Mouse (Mus musculus): ENCODE data around the gene Ist1. TPM values are rescaled to one million over a fixed set of nuclear protein-coding genes. Genes with fewer than 3 reads are reported as not detected.

Gene Ist1
- polyA plus RNA-seq, 1 experiment = 30.3 TPM

- 90% methylated on average over 5 of the region's 5 CpGs for WGBS
- H3K36me3 ChIP-seq (ENCODE audit: control insufficient read depth, insufficient read depth, low read length) = peaks cover 52% of the 10 kb centered on the region
- H3K4me3 ChIP-seq (ENCODE audit: low read depth, low read length) = no peak overlapping the region
- H3K27ac ChIP-seq (ENCODE audit: insufficient read depth, low read depth, low read length) = no peak overlapping the region
- H3K4me1 ChIP-seq (ENCODE audit: control insufficient read depth, insufficient read depth, insufficient read length, low read length) = no peaks in the 10 kb centered on the region
- TF ChIP-seq CTCF (IDR thresholded peaks at IDR 0.05; ENCODE audit: extremely low read depth, insufficient read length, insufficient replicate concordance, low read depth, low read length) (no peak), POLR2A (IDR thresholded peaks at IDR 0.05; ENCODE audit: low read depth, low read length) (no peak)
- no peaks in the 10 kb centered on the region for H3K27me3 ChIP-seq (ENCODE audit: control insufficient read depth, insufficient read depth, low read length)
These were observed 10.9 kb downstream of the Ist1 start for GRCm38 (mm10) chr8:109682120-109682519.

- H3K4me3 ChIP-seq (ENCODE audit: low read depth, low read length) = no peak overlapping the region
- no peaks in the 10 kb centered on the region for H3K4me1 ChIP-seq (ENCODE audit: control insufficient read depth, insufficient read depth, insufficient read length, low read length)
- no peaks in the 10 kb centered on the region for H3K27me3 ChIP-seq (ENCODE audit: control insufficient read depth, insufficient read depth, low read length)
- TF ChIP-seq POLR2A (IDR thresholded peaks at IDR 0.05; ENCODE audit: low read depth, low read length) = no peak
- TF ChIP-seq CTCF (IDR thresholded peaks at IDR 0.05; ENCODE audit: extremely low read depth, insufficient read length, insufficient replicate concordance, low read depth, low read length) = no peak
- 68% methylated on average over 3 of the region's 3 CpGs for WGBS
- H3K27ac ChIP-seq (ENCODE audit: insufficient read depth, low read depth, low read length) = no peak overlapping the region
- H3K36me3 ChIP-seq (ENCODE audit: control insufficient read depth, insufficient read depth, low read length) = peaks cover 57% of the 10 kb centered on the region
These were observed 11.5 kb downstream of the Ist1 start for GRCm38 (mm10) chr8:109681535-109681934.

GRCm38 (mm10) chr8:109675896-109676643, 17.0 kb downstream of the Ist1 start:
- peaks cover 86% of the 10 kb centered on the region for H3K36me3 ChIP-seq (ENCODE audit: control insufficient read depth, insufficient read depth, low read length)
- no peak overlapping the region for H3K27ac ChIP-seq (ENCODE audit: insufficient read depth, low read depth, low read length)
- no peaks in the 10 kb centered on the region for H3K27me3 ChIP-seq (ENCODE audit: control insufficient read depth, insufficient read depth, low read length)
- WGBS = 93% methylated on average over 9 of the region's 9 CpGs
- H3K4me1 ChIP-seq (ENCODE audit: control insufficient read depth, insufficient read depth, insufficient read length, low read length) = no peaks in the 10 kb centered on the region
- TF ChIP-seq CTCF (IDR thresholded peaks at IDR 0.05; ENCODE audit: extremely low read depth, insufficient read length, insufficient replicate concordance, low read depth, low read length) (no peak), POLR2A (IDR thresholded peaks at IDR 0.05; ENCODE audit: low read depth, low read length) (no peak)
- no peak overlapping the region for H3K4me3 ChIP-seq (ENCODE audit: low read depth, low read length)

GRCm38 (mm10) chr8:109673596-109673995, 19.5 kb downstream of the Ist1 start:
- Histone ChIP-seq H3K27me3 (ENCODE audit: control insufficient read depth, insufficient read depth, low read length) (no peaks in the 10 kb centered on the region), H3K4me1 (ENCODE audit: control insufficient read depth, insufficient read depth, insufficient read length, low read length) (no peaks in the 10 kb centered on the region), H3K27ac (ENCODE audit: insufficient read depth, low read depth, low read length) (no peak overlapping the region), H3K4me3 (ENCODE audit: low read depth, low read length) (no peak overlapping the region), H3K36me3 (ENCODE audit: control insufficient read depth, insufficient read depth, low read length) (peaks cover 83% of the 10 kb centered on the region)
- TF ChIP-seq CTCF (IDR thresholded peaks at IDR 0.05; ENCODE audit: extremely low read depth, insufficient read length, insufficient replicate concordance, low read depth, low read length) = no peak
- TF ChIP-seq POLR2A (IDR thresholded peaks at IDR 0.05; ENCODE audit: low read depth, low read length) = no peak
- 84% methylated on average over 2 of the region's 2 CpGs for WGBS

- Histone ChIP-seq H3K36me3 (ENCODE audit: control insufficient read depth, insufficient read depth, low read length) (peaks cover 74% of the 10 kb centered on the region), H3K27ac (ENCODE audit: insufficient read depth, low read depth, low read length) (no peak overlapping the region), H3K27me3 (ENCODE audit: control insufficient read depth, insufficient read depth, low read length) (no peaks in the 10 kb centered on the region), H3K4me3 (ENCODE audit: low read depth, low read length) (no peak overlapping the region), H3K4me1 (ENCODE audit: control insufficient read depth, insufficient read depth, insufficient read length, low read length) (no peaks in the 10 kb centered on the region)
- 86% methylated on average over 5 of the region's 5 CpGs for WGBS
- no peak for TF ChIP-seq POLR2A (IDR thresholded peaks at IDR 0.05; ENCODE audit: low read depth, low read length)
- TF ChIP-seq CTCF (IDR thresholded peaks at IDR 0.05; ENCODE audit: extremely low read depth, insufficient read length, insufficient replicate concordance, low read depth, low read length) = no peak
These were observed 20.4 kb downstream of the Ist1 start for GRCm38 (mm10) chr8:109672656-109673055.

- 76% methylated on average over 5 of the region's 5 CpGs for WGBS
- H3K36me3 ChIP-seq (ENCODE audit: control insufficient read depth, insufficient read depth, low read length) = peaks cover 20% of the 10 kb centered on the region
These were observed 26.4 kb downstream of the Ist1 start for GRCm38 (mm10) chr8:109666616-109667015.

GRCm38 (mm10) chr8:109662328-109662727, 30.7 kb downstream of the Ist1 start:
- Histone ChIP-seq H3K36me3 (ENCODE audit: control insufficient read depth, insufficient read depth, low read length) (no peaks in the 10 kb centered on the region), H3K27ac (ENCODE audit: insufficient read depth, low read depth, low read length) (no peak overlapping the region), H3K4me1 (ENCODE audit: control insufficient read depth, insufficient read depth, insufficient read length, low read length) (no peaks in the 10 kb centered on the region), H3K4me3 (ENCODE audit: low read depth, low read length) (no peak overlapping the region), H3K27me3 (ENCODE audit: control insufficient read depth, insufficient read depth, low read length) (no peaks in the 10 kb centered on the region)
- TF ChIP-seq CTCF (IDR thresholded peaks at IDR 0.05; ENCODE audit: extremely low read depth, insufficient read length, insufficient replicate concordance, low read depth, low read length) (no peak), POLR2A (IDR thresholded peaks at IDR 0.05; ENCODE audit: low read depth, low read length) (no peak)
- WGBS = 49% methylated on average over 3 of the region's 3 CpGs

More at GRCm38 (mm10) chr8:109666616-109667015, 26.4 kb downstream of the Ist1 start:
- Histone ChIP-seq H3K4me3 (ENCODE audit: low read depth, low read length) (no peak overlapping the region), H3K4me1 (ENCODE audit: control insufficient read depth, insufficient read depth, insufficient read length, low read length) (no peaks in the 10 kb centered on the region), H3K27ac (ENCODE audit: insufficient read depth, low read depth, low read length) (no peak overlapping the region), H3K27me3 (ENCODE audit: control insufficient read depth, insufficient read depth, low read length) (no peaks in the 10 kb centered on the region)
- TF ChIP-seq CTCF (IDR thresholded peaks at IDR 0.05; ENCODE audit: extremely low read depth, insufficient read length, insufficient replicate concordance, low read depth, low read length) (no peak), POLR2A (IDR thresholded peaks at IDR 0.05; ENCODE audit: low read depth, low read length) (no peak)
